Mouse (Mus musculus): ENCODE results near the gene Tnn.

The Tnn gene

DNA sequence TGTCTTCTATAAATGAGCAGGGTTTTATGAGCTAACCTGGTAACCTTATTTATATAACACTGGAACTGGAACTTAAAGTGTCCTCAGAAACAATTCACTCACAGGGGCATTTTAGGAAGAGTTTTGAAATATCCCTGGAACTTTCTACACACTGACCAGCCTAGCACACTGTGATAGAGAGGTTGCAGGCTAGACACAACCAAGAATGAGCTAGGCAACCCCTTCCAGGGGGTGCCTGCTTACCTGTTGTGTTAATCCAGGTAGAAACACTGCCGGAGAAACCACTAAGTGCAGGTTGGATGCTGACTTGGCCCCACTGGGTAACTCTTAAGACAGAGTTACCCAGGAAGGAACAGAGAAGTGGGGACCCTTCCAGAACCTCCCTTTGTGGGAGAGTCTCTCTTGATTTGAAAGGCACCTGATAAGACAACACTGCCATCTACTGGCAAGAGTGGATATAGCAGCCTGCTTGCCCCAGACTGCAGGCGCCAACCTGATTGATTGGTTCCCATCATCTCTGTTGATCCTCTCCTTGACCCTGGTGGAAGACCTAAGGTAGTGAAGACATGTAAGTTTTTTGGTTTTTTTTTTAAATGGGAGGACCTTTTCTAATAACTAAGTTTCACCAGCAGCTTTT lies 72.5 kb downstream of the Tnn start:
- peak; percentile 93 for DNase-seq (ENCODE audit: low read depth)

DNA sequence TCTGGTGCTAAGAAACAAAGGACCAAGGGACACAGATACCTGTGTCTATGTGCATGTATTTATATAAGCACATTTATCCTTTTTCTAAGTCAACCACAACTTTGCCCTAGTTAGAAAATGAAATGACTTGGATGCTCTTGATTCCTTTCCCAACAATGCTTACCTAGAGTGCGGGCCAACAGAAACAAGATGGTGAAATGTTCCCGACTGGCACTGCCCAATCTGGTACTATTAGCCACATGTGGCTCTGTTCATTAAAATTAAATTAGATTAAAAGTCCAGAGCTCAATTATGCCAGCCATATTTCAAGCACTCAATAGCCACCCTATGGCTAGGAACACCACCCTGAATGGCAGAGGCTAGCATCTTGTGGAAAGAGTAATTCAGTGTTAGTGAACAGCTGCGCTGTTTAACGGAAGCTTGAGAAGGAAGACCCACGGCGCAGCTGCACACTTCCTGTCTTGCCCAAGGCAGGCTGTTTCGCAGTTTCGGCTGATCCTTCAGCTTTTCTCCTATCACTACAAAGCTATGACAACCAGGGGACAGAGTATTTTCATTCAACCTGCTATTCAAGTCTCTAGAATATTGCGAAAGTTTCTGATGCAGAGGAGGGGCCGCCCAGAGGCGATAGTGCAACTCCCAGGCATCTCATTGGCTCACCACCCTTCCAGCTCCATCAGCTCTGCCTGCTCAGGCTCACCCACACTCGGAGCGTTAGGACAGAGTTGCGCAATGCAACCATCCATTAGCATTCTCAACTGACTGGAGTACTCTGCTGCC lies 74.3 kb downstream of the Tnn start:
- peak; percentile 66 for DNase-seq (ENCODE audit: low read depth)

DNA sequence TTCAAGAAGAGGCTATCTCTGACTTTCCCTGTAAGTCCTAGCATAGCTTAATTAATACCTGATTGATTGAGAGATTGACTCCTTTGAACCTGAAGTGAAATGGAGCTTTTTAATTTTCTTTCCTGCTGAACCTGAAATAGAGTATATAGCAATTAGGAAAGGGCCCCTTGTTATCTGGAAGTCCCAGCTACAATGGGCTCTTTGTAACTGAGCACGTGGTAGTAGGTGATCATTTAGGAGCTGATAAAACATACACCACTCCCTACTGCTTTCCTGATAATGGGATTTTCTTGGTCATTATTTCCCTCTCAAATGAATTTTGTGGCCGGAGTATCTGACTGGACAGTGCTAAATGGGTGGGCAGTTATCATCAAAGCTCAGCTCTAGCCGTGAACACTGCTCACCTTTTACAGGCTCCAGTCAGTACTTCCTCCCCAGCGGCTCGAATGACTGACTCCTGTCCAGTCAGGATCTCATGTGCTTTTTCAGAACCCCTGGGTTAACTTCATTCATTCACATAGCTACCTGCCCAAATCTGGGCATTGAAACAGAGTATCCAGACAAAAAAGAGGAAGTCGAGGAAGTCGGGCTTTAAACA lies 88.7 kb downstream of the Tnn start:
- no peak for DNase-seq (ENCODE audit: low read depth)

DNA sequence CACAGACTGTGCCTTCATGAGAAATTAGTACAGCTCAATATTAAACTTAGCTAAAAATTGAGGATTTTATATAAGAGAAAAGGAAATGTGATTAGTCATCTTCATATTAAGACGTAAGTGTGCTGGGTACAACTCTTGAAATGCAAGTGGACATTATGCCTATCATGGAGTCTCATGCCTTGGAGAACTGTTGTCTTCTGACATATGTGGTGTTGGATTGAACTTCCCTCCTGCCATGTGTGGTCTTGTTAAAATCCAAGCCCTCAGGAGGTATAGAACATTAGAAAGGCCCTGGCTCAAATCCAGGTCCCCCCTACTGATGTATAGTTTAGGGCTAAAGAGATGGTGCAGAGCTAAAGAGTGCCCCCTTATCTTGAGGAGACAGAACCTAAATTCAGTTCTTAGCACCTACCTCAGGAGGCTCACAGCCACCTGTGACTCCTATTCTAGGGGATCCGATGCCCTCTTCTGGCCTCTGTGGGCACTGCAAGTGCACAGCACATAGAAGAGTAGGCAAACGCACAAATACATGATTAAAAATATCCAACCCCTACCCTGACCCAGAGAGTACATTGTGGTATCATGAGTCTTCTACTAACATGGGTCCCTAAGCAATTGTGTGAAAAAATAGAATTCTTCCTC lies 91.5 kb downstream of the Tnn start:
- peak; percentile 83 for DNase-seq (ENCODE audit: low read depth)

DNA sequence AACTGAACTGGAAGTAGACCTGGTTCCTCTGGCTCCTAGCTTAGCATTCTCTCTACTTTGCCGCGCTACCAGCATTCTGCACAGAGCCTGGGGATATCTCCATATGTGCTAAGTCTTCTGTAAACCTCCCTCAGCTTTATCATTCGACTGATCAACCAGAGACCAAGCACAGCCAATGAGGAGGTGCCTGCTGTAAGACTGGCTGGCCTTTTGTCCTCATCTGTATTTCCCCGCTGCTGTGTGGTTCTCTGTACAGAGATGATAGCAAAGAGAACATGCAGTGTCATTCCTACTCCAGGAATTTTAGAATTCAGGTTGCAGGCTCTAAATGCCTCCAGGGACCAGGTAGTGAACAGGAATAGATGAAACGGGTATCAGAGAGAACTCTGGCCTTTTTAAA lies 92.1 kb downstream of the Tnn start:
- DNase-seq (ENCODE audit: low read depth) = no peak

DNA sequence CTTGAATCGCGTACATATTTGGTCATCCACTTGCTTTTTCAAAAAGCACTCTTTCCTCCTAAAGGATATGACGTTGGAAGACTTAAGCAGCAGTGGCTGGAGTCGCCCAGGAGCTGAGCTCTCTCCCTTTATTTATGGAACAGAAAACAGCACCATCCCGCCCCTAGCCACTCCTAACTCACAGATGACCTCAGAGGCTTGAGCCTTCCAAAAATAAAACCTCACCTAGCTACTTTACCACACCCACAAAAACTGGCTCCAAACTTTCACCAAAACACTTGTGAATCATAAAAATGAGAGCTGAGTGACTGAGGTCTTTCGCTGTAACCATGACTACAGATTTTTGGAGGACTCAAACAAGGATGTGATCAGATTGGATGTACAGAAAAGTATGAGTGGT lies 92.8 kb downstream of the Tnn start:
- no peak for DNase-seq (ENCODE audit: low read depth)

DNA sequence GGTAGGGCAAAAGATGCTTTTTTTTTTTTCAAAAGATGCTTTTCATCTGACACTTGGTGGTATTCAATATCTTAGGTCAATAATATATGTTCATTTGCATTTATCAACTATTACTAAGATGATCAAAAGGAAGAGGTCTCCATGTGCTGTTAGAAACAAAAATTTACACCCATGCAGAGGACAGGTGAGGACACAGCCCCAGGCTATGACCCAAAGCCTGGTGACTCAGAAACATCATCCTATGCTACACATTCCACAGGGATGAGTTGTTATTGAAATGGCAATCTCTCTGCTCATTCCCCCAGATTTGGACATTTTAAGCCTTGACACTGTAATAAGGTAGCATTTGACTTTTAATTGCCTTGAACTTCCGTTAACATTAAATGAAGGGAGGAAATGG lies 93.5 kb downstream of the Tnn start:
- no peak for DNase-seq (ENCODE audit: low read depth)

DNA sequence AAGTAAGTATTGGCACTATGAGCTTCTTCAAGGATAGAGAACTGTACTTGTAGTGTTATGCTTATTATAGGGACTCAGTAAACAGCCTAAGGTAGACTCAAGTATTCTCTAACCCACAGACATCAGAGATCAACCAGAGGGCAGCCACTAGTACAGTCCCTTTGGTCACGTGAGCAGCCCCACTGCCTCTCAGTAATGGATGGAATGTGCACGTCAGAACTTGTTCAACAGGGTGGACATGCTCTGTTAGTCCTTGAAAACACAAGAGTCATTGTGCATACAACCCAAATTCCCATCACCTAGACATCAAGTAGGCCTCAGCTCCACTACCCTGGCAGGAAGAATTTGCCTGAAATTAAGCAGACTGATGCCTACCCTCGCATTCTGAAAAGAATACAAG lies 95.7 kb downstream of the Tnn start:
- DNase-seq (ENCODE audit: low read depth) = no peak

DNA sequence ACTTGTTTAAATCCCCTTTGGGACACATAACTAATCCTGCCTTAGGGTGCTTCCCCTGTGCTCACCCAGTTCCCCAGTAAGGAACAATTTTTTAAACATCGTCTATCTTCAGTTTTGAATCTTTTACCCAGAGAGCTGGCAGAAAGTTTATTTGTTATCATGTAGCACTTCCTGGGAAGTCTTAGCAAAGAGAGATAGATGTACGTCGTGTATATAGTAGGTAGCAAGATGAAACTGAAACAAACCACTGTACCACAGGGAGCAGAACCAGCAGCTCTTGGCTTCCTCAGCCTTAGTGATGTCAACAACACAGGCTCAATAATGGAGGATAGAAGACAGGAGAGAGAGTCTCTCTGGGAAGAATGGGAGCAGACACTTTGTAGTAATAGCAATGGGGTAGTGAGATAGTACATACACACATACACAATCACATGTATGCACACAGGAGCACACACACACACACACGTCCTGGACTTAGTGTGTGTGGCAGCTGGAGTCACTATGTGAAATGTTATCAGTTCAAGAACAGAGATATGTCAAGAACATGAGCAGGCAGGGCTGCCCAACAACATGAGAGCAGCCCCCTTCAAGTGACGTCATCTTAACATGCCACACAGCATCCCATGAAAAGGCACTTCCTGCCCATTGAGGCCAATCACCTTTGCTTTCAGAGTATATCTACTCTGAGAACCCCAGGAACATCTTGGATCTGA lies 98.9 kb downstream of the Tnn start:
- peak; percentile 83 for DNase-seq (ENCODE audit: low read depth)

DNA sequence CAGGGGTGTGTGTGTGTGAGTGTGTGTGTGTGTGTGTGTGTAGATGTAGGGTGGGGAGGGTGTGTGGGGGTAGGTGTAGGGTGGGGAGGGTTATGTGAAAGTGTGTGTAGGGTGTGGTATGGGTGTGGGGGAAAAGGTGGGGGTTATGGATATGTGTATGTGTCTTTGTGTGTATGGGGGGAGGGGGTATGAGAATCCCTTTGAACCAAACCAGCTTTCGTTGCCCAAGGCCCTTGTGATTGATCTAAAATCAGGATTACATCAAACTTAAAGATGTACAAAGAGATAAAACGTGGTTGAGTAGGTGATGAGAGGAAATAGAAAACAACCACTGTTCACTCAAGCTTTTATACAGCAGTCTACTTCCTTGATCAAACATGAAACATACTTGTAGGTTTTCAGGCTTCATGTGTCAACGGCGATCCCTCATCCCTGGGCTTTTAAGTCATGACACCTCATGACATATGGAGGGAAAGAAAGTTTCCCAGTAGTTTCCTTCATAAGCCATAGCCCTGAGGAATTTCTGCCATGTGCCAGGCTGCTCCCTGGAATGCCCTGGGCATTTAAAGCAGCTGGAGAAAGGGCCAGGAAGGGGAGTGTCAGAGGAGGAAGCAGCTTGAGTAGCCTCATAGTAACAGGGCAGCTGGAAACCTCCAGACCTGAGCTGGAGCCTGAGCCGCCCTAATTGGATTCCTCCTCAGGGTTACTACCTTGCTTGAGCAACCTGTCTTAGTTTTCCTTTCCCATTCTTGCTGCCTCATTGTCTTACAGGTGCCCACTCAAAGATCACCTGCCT lies 99.7 kb downstream of the Tnn start:
- peak; percentile 90 for DNase-seq (ENCODE audit: low read depth)

DNA sequence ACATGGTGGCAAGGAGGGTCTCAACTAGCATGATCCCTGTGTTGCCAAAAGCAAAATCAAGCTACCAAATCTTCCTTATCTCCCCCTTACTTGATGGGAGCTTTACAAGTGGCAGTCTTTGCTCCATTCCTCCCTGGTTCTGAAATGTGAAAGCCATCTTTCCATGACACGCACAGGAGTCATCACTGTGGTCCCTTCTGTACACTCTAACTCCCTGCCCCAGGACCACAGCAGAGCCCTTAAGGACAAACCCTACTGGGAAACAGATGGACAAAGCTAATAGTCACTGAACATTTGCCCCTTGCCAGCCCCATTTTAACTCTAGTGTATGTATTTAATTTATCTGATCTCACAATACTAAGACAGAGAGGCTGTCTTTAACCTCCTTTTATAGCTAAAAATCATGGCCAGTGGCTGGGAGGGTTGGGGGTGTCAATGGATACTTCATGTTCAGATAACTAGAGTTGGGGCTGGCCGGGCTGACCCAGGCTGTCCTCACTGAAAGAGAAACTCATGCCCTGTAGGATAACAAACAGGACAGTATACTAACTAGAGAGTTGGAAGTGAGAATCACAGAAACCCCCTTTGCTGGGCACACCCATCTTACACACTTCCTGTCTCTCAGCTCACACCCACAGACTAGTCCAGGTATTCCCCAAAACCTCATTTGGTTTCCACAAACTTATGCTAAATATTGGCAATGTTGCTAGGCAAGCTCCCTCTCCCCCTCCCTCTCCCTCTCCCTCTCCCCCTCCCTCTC lies 100.6 kb downstream of the Tnn start:
- peak; percentile 89 for DNase-seq (ENCODE audit: low read depth)

DNA sequence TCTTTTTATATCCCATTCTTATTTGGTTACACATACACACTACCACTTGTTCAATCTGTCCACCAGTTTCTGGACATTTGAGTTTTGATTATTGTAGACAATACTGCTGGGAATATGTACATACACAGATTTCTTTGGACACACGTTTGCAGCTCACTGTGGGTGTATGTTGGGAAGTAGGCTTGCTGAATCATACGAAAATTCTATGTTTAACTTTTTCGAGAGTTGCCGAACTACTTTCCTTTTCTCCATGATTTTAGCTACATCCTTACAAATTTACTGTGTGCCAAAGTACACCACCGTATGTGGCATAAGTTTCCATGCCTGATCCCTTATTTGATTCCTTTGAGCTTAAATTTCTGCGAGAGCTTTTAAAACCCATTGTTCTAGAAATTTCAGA lies 102.5 kb downstream of the Tnn start:
- DNase-seq (ENCODE audit: low read depth) = no peak

DNA sequence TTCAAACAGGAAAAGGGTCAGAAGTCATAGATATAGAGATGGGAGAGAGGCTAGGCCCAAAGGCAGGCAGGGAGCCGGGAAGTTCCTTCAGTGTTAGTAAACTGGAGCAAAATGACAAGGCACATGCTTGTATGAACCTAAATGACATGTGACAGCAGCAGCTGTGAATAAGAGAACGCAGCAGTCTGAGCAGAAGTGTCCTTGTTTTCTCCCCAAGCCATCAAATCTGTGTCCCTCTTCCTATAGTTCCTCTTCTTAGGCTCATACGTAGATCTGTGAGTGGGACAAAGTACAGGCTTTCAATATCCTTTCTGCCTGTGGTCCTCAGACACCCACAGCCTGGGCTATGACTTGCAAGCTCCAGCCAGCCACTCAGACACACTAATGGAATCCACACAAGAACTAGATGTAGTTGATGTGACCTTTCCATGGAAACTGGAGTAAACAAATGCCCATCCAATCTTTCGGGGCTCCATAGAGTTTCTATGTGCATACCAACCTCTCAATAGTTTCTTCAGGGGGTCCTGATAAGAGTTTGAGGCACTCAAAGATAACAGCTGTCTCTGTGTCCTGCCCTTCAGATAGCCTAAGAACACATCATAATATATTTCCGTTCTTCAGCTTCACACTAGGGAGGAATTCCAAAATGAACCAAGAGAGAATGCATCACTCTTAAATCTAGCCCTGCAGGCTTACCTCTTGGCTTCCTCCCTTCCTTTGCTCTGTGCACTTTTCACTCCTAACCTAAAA lies 104.1 kb downstream of the Tnn start:
- DNase-seq (ENCODE audit: low read depth) = no peak

DNA sequence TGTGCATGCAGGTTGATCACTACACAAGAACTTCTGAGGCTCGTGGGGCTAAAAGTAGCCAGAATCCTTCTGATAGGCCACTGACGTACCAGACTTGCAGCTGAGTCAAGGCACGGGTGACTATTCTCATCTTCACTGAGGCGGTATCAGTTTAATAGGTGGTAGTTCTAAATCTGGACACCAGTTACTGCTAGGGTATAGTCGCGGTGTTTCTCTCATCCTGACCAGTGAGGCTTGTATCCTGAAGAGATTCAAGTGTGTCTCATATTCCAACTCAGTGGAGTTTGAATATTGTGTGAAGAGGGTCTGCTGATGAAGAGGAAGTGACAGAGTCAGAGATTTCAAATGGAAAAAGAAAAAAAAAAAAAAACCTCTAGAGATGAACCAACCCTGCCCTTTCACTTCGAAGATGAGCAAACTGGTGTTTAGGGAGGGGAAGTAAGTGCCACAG lies 105.9 kb downstream of the Tnn start:
- DNase-seq (ENCODE audit: low read depth) = peak; percentile 71

DNA sequence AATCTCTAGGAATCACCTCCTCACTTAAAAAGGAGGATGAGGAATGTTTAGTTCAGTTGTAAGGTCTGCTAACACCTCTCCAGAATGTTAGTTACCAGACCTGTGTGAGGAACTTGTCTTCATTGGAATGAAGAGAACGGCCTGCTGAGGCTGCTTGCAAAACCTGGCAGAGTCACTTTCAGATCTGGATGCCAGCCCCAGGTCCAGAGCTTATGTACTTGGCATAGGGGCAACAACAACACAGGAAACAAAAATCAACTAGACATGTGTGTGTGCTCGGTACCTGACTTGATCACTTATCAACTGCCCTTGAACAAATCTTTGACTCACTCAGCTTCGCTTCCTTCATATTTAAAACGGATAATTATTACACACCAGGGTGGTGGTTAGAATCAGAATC lies 106.6 kb downstream of the Tnn start:
- DNase-seq (ENCODE audit: low read depth) = peak; percentile 75

DNA sequence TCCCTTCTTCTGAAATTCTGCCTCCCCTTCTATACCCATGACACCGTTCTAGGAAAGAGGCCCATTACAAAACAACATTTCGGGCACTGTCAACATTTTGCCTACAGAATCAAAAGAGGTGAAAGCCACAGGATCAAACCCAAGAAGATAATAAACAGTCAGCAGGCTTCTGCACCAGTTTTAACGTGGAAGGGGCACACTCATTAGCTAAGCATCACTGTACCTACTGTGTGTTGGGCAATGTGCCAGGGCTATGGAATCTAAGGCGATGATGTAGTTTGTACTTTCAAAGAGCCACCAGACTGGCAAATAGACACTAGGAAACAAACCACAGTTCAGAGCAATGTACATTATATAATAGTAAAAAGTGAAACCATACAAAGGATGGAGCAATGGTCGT lies 107.4 kb downstream of the Tnn start:
- peak; percentile 83 for DNase-seq (ENCODE audit: low read depth)

DNA sequence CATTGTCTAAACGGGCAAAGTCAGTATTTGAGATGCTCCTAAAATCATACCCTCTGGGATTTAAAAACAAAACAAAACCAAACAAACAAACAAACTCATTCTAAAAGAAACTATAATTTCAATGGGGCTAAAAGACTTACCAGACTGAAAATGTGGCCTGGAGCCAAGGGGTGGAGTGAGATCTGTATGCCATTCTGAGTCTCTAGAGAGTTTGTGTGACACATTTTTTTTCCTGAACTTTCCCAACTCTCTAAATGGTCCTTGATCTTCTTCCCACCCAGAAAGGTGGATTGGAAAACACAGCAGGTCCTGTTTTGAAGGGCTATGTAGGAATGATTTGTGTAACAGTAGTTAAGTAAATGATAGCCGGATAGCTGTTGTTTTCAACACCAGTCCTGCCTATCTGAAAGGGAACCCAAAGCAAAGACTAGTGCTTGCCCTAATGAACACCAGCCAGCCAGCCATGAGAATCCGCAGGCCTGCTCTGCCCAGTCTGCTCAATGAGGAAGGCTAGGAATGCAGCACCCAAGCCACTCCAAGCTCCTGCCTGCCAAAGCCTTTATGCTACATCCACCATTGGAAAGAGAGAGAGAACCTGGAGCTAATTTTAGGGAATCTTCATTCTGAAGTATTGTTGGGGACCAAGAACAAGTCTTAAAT lies 108.2 kb downstream of the Tnn start:
- peak; percentile 73 for DNase-seq (ENCODE audit: low read depth)

DNA sequence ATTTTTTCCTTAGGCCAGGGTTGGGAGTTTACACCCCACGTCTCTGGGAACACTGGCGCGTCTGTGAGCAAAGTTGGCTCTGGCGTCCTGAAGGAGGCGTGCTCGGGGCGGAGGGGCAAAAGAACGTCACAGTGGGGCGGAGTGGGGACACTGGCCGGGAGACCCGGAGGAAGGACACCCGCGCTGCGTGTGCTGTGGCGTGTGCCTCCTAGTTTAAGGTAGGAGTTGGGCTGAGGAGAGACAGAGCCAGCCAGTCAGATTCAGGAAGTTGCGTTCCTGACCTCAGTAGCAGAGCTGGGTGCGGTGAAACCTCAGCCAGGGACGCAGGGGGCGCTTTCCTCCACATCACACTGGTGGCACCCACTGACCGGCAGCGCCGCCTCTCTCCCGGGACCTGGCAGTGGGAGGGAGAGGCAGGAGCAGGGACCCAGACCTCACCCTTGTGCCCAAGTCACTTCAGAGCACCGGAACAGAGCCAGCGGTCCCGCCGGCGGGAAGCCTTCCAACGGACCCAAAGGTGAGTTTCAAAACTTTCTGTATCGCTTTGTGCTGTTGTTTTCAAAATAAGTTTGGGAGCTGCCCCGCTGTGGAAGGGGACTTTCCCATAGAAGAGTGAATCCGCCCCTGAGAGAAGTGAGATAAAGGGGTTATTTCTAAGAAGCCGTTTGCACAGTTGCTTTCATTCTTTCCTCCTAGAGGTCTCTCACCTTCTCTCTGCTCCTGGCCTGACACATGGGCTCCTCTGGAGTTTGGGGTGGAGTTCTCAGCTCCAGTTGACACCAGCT lies 109.0 kb downstream of the Tnn start, which contains the start of gene 4930523C07Rik:
Gene 4930523C07Rik (plus strand): TSS at position 146 of the 785 bp plus-strand sequence.
- DNase-seq (ENCODE audit: low read depth) = peak; percentile 87

Data from naive thymus-derived CD4-positive, alpha-beta T cell, adult 2 months (primary cell).